Mouse (Mus musculus) ES-Bruce4 (cell line): ENCODE results near the gene Hspbap1.

Source experiments
- CTCF ChIP-seq: IDR thresholded peaks from one replicate; pipeline ENCODE4 v1.8.1; 2011; ENCODE audit warnings: low read depth, low read length
- EP300 ChIP-seq: IDR thresholded peaks from 2 replicates; pipeline ENCODE4 v1.6.1; 2011; ENCODE audit warnings: low read depth, low read length; ENCODE audit not compliant: insufficient read depth

GRCm38 (mm10) chr16:35855846-35856245, 85.7 kb downstream of the Hspbap1 start:
- TF ChIP-seq CTCF (no peak), EP300 (no peak)
